Mouse (Mus musculus) monocyte, adult 2 months (primary cell): ENCODE results near the gene Gbp9.
"Not testable (repeated sequence)": the region's sequence is repeated elsewhere in the genome, so short reads cannot be mapped to it uniquely, and the experiment has no call there.

Source experiments
- DNase-seq, 2 experiments: peaks; one replicate each; pipeline ENCODE4 v3.0.0; 2022; ENCODE audit warnings: low spot score in 2 of 2, low read depth in 1 of 2

The Gbp9 gene

GRCm38 (mm10) chr5:105062403-105062802, 76.9 kb downstream of the Gbp9 start:
- DNase-seq, result not testable (repeated sequence)

GRCm38 (mm10) chr5:105060224-105060623, 79.1 kb downstream of the Gbp9 start:
- no peak for DNase-seq

GRCm38 (mm10) chr5:105055279-105055678, 84.1 kb downstream of the Gbp9 start:
- no peak for DNase-seq

GRCm38 (mm10) chr5:105053471-105054169, 85.7 kb downstream of the Gbp9 start:
- peak in 1 of 2 experiments; percentile 17 for DNase-seq

- no peak for DNase-seq
Observed at GRCm38 (mm10) chr5:105032362-105032761, 107.0 kb downstream of the Gbp9 start.
